Mouse (Mus musculus) hematopoietic stem cell, adult 5-6 weeks (primary cell): ENCODE results near the gene Ppard. TPM values are rescaled to one million over a fixed set of nuclear protein-coding genes. Genes with fewer than 3 reads are reported as not detected.

Source experiments
- ATAC-seq, 2 experiments: fragments of 125-278 bp in 1 of 2; replicated peaks in 1 of 2; 2 replicates each; pipeline ENCODE4 v1.8.0; 2016 to 2017; ENCODE audit warnings: inconsistent platforms in 2 of 2, mild to moderate bottlenecking in 2 of 2, moderate number of reproducible peaks in 2 of 2, low read depth in 1 of 2, moderate TSS enrichment in 1 of 2; ENCODE audit not compliant: low FRiP score in 2 of 2, poor library complexity in 2 of 2, severe bottlenecking in 2 of 2, insufficient read depth in 1 of 2, low TSS enrichment in 1 of 2
- total RNA-seq: library from RNA; stranded (forward); fragments of 172-1452, 232-1000 nt; gene quantifications from 2 replicates; pipeline ENCODE4 v1.2.3, GENCODE M21; 2017

The Ppard gene
- total RNA-seq, 1 experiment from 2014 or later = 2.2 TPM

GRCm38 (mm10) chr17:28271537-28272266 is 39.2 kb downstream of the Ppard start:
- no peak for ATAC-seq

DNA sequence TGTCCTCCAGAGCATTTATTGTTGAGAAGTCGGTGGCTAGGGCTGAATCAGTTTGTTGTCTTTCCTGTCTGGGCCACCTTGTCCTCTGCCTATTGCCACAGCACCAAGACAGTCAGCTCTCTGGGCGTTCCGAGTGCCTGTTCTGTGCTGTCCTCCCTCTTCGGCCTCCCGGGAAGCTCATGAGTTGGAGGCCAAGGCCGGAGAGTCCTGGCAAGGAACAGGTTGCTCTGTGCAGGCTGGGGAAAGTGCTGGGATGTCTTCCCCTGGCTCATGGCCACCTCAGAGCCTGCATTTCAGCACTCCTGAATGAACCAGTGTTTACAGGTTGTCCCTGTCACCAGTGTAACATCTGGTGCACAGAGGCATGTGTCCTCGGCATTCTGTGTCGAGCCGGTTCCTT is 39.8 kb downstream of the Ppard start:
- ATAC-seq = no peak

GRCm38 (mm10) chr17:28272837-28273236 is 40.3 kb downstream of the Ppard start:
- no peak for ATAC-seq

GRCm38 (mm10) chr17:28274739-28275138 is 42.2 kb downstream of the Ppard start:
- no peak for ATAC-seq

DNA sequence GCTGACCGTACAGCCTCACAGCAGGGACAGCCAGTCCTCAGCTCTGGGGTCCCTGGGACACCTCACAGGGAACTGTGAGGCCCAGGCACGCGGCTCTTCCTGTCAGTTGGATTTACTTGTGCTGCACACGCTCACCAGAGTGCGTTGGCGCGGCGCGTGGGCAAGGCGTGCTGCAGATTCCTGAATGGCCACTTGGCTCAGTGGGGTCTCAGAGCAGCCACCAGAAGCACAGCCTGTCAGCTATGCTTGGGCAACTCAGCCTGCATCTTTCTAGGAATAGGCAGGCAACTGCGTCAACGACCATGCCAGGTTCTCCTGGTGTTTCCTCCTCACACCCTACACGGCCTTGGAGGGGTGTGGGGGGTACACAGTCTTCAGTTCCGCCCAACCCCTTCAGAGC is 44.7 kb downstream of the Ppard start:
- no peak for ATAC-seq

DNA sequence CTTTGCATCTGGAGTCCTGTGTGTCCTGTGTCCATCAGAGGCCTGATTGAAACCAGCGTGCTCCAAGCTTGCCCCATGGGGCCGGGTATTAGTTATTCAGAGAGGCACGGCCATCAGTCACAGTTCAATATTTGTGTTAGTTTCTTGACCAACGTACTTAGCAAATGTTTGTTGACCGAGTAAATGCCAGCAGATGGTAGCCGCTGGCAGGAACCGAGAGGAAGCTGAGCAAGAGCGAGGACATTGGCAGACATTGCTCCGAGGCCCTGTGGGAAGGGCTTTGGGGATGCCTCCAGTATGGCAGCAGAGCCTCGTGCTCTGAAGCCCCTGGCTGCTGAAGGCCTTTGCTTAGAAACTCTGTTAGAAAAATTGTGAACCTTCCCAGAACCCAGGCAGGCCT is 45.2 kb downstream of the Ppard start:
- ATAC-seq = no peak

DNA sequence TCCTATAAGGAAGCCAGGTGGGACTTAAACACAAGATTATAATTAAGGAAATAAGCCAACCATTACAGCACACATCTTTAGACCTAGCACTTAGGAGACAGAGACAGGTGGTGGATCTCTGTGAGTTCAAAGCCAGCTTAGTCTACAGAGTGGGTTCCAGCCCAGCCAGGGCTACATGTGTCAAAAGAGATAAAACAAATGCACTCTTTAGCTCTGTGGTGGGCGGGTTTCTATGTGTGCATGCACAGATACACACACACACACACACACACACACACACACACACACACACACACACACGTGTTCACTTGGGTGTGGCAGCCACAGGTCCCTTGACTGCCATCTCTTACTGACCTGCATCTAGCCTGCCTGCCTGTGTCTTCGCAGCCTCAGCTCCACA is 45.7 kb downstream of the Ppard start:
- ATAC-seq = no peak

DNA sequence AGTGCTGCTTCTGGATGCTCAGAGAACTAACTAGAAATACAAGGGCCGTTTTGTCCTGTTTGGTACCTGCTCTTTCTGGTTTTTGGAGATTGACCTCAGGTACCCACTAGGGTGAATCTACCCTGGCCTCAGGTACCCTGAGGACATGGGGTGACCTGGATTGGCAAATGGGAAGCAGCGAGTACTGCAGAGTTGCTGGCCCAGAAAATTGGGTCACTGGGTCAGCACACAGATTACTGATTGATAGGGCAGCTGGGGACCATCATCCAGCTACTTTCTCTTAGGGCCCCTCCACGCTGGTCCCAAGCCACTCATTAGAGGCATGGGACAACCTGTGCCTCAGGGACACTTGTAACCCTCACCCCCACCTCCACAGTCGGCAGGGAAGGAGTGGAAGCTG is 46.7 kb downstream of the Ppard start:
- no peak for ATAC-seq

DNA sequence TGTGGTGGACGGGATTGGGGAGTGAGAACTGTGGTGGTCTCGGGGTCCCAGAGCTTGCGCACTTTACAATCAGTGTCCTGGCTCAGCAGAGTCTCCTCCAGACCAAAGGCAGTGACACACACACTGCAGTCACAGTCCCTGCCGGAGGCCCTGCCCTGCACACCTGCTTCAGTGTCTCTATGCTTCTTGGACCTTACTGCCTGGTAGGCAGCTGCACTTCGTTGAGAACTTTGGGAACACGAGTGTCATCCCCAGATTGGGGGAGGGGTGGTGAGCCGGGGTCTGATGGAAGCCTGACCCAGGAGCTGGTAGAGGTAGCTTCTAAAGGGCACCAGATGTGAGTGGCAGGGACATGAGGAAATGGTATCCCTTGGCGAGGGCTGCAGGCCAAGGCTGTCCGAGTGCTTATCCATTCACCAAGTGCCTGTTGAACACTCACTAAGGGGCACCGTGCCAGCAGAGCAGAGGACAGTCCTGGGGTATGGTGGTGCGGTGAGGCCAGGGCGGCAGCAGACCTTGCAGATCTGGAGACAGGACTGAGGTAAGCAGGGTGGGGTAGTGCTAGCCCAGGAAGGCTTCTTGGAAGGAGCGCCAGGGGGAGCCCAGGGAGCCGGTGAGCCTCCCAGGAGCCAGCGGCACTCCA is 47.4 kb downstream of the Ppard start:
- ATAC-seq = no peak

GRCm38 (mm10) chr17:28280423-28280800 is 47.9 kb downstream of the Ppard start:
- ATAC-seq = 0 out of 4 replicates have a peak, but pooled peaks of 1 of the 2 experiments have one; percentile 20

GRCm38 (mm10) chr17:28280831-28281377 is 48.4 kb downstream of the Ppard start:
- ATAC-seq = no peak

DNA sequence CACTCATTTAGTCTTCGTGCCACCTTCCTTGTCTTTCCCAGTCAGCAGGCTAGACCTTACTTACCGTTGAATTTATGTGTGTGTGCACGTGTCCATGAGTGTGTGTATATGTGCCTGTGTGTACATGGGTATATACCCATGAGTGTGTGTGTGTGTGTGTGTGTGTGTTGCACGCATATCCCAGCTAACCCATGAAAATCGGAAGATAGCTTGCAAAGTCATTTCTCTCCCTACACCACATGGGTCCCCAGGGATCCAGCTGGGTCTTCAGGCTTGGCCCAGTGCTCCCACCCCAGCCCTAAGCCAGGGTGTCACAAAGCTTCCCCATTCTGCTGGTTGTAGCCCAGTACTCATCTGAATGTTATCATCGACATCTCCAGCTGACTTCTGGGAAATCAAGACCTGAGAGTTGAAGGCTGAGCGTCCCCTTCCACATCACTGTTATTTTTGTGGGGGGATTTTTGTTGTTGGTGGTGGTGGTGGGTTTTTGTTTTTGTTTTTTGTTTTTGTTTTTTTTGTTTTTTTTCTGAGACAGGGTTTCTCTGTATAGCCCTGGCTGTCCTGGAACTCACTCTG is 49.5 kb downstream of the Ppard start:
- ATAC-seq = no peak

- ATAC-seq = no peak
These were observed 50.7 kb downstream of the Ppard start for GRCm38 (mm10) chr17:28283199-28283598.

DNA sequence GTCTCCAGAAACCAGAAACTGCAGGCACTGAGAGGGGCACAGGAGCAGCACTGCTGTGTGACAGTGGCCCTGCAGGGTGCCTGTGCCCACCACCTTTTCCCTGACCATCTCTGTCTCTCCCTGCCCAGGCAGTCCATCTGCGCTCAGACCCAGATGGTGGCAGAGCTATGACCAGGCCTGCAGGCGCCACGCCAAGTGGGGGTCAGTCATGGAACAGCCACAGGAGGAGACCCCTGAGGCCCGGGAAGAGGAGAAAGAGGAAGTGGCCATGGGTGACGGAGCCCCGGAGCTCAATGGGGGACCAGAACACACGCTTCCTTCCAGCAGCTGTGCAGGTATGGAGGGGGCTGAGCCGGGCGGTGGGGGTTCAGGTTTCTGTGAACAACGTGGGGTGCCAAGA is 53.6 kb downstream of the Ppard start:
- no peak for ATAC-seq

- ATAC-seq = no peak
These were observed 54.5 kb downstream of the Ppard start for GRCm38 (mm10) chr17:28286964-28287363.

GRCm38 (mm10) chr17:28287578-28287977 is 55.1 kb downstream of the Ppard start:
- peak; percentile 51 to 66 for ATAC-seq

DNA sequence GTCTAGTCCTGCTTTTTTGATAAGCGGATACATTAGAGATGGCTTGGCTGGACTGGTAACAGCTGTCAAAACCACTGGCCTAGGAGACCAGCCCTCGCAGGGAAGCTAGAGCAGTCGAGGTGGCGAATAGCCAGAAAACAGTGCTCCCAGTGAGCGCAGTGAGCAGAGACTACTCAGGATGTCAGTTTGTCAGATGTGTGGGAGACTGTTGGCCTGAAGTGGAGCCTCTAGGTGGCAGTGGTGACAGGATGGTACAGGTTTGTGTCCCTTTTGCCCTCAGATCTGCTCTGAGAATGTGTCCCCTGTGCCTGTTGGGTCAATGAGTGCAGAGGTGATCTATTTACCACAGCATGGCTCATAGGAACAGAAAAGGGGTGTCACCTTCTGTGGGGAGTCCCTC is 55.5 kb downstream of the Ppard start:
- peak; percentile 37 to 60 for ATAC-seq

DNA sequence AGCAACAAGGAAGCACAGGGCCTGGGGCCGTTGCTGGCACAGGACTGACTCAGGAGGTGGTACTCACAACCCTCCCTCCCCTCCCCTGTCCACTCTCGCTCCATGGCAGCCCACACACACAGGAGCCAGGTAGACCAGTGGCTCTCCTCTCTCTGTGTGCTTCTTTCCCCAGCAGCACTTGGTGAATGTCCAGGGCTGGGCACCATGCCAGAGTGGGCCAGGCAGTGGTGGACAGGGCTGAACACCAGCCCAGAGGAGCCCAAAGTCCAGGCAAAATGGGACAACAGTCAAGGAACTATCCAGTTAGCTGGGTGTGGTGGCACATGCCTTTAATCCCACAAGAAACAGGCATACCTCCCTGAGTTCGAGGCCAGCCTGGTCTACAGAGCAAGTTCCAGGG is 57.8 kb downstream of the Ppard start:
- ATAC-seq = no peak
